Mouse (Mus musculus): ENCODE results near the gene Ambra1.

DNA sequence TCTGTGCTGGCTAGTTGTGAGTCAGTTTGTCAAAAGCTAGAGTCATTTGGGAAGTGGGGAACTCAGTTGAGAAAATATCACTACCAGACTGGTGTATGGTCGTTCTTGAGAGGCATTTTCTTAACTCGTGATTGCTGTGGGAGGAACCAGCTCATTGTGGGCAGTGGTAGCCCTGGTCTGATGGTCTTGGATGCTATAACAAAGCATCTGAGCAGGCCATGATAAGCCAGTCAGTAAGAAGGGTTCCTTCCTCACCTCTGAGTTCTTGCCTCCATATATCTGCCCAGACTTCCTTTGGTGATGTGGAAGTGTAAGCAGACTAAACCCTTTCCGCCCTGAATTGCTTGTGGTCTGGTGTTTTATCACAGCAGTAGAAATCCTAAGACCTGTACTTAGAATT is 105.7 kb downstream of the Ambra1 start:
- TF ChIP-seq POLR2A (IDR thresholded peaks at IDR 0.05; ENCODE audit: control insufficient read depth, low read depth, low read length) (no peak), CTCF (IDR thresholded peaks at IDR 0.05; ENCODE audit: control insufficient read depth, insufficient read depth, insufficient replicate concordance, low read depth, low read length) (no peak)
